Mouse (Mus musculus) testis, adult 2 months (tissue): ENCODE measurements around the gene Tmbim1.
A peak's percentile ranks its signal among the peaks of the same experiment; 100 is the strongest.

ENCODE experiments used
- CTCF ChIP-seq: fragments of 200-500 bp; IDR thresholded peaks from 2 replicates; pipeline ENCODE4 v1.5.1; 2012; ENCODE audit warnings: low read depth, mild to moderate bottlenecking, inconsistent platforms, low read length, moderate library complexity; ENCODE audit not compliant: control insufficient read depth, insufficient read depth, insufficient replicate concordance
- POLR2A ChIP-seq: fragments of 200-500 bp; IDR thresholded peaks from 2 replicates; pipeline ENCODE4 v1.6.1; 2012; ENCODE audit warnings: low read depth, mild to moderate bottlenecking, inconsistent platforms, low read length, moderate library complexity; ENCODE audit not compliant: control insufficient read depth

- TF ChIP-seq CTCF: no peak
- peak; percentile 32; the same call in 1 of the 2 replicates for TF ChIP-seq POLR2A
These were observed 26.4 kb downstream of the Tmbim1 start for GRCm38 (mm10) chr1:74278988-74279387.
